Mouse (Mus musculus) hindbrain, embryonic 12.5 days (tissue): ENCODE results near the gene Mall. TPM values are rescaled to one million over a fixed set of nuclear protein-coding genes. Genes with fewer than 3 reads are reported as not detected.

Source experiments
- ATAC-seq: fragments of 200-750 bp; cut with Nextera tagmentation; 2 replicates; pipeline ENCODE4 v1.8.0; 2017; ENCODE audit warnings: moderate TSS enrichment; ENCODE audit not compliant: low FRiP score
- H3K27ac ChIP-seq: fragments of 300-500 bp; sonication (generic); 2 replicates; pipeline ENCODE4 v1.5.1; 2016; ENCODE audit warnings: mild to moderate bottlenecking
- H3K27me3 ChIP-seq: fragments of 300-500 bp; sonication (generic); 2 replicates; pipeline ENCODE4 v1.6.1; 2016; ENCODE audit warnings: mild to moderate bottlenecking
- H3K36me3 ChIP-seq: fragments of 300-500 bp; sonication (generic); 2 replicates; pipeline ENCODE4 v1.6.1; 2016; ENCODE audit warnings: mild to moderate bottlenecking
- H3K4me1 ChIP-seq: fragments of 300-500 bp; sonication (generic); 2 replicates; pipeline ENCODE4 v1.6.1; 2016
- H3K4me2 ChIP-seq: fragments of 300-500 bp; sonication (generic); replicated peaks from 2 replicates; pipeline ENCODE4 v1.6.1; 2016; ENCODE audit warnings: mild to moderate bottlenecking
- H3K4me3 ChIP-seq: fragments of 300-500 bp; sonication (generic); 2 replicates; pipeline ENCODE4 v1.5.1; 2016; ENCODE audit warnings: mild to moderate bottlenecking
- H3K9ac ChIP-seq: fragments of 300-500 bp; sonication (generic); 2 replicates; pipeline ENCODE4 v1.6.1; 2016; ENCODE audit warnings: mild to moderate bottlenecking, moderate library complexity
- H3K9me3 ChIP-seq: fragments of 300-500 bp; sonication (generic); replicated peaks from 2 replicates; pipeline ENCODE4 v1.6.1; 2016; ENCODE audit warnings: mild to moderate bottlenecking
- WGBS: fragments of 180-500 bp; shearing (Covaris S2); methylation state at CpG from one replicate; pipeline ENCODE4 v1.1.7; 2016; 5-methylcytosine and 5-hydroxymethylcytosine counted together
- polyA plus RNA-seq: library from polyadenylated mRNA; unstranded; fragments of >200 nt; fragmentation: Nextera tagmentation; extraction: Ambion mirVana; gene quantifications from 2 replicates; pipeline ENCODE4 v1.2.1, GENCODE M21; 2016

Gene Mall
- 1.1 and 1.5 TPM in 2 replicates for polyA plus RNA-seq

GRCm38 (mm10) chr2:127729671-127730070 is at the start of gene Mall:
Gene Mall, minus strand, starts transcription at chr2:127729932.
- Histone ChIP-seq H3K27ac (no peak within 1 kb of the TSS), H3K36me3 (no peaks in the 10 kb centered on the region), H3K4me1 (peaks cover 8% of the 10 kb centered on the region), H3K27me3 (peaks cover 22% of the 10 kb centered on the region), H3K4me3 (peak within 1 kb of the TSS; percentile 12; the same call in 1 of the 2 replicates), H3K4me2 (peak within 1 kb of the TSS; percentile 42), H3K9me3 (no peaks in the 10 kb centered on the region), H3K9ac (peak within 1 kb of the TSS; percentile 19; the same call in 1 of the 2 replicates)
- WGBS = 2% methylated on average over 24 of the region's 26 CpGs
- ATAC-seq = no peak

- H3K4me2 ChIP-seq = no peak overlapping the region
- H3K4me3 ChIP-seq = no peak overlapping the region
- ATAC-seq = no peak
- H3K4me1 ChIP-seq = no peaks in the 10 kb centered on the region
- peaks cover 22% of the 10 kb centered on the region for H3K36me3 ChIP-seq
- no peaks in the 10 kb centered on the region for H3K27me3 ChIP-seq
- no peak overlapping the region for H3K9ac ChIP-seq
- WGBS = 90% methylated on average over 5 of the region's 5 CpGs
- H3K9me3 ChIP-seq = no peaks in the 10 kb centered on the region
- H3K27ac ChIP-seq = no peak overlapping the region
Measured at GRCm38 (mm10) chr2:127778451-127778850, 48.7 kb upstream of the Mall start.

GRCm38 (mm10) chr2:127775013-127775412 is 45.3 kb upstream of the Mall start:
- no peaks in the 10 kb centered on the region for H3K9me3 ChIP-seq
- H3K4me1 ChIP-seq = no peaks in the 10 kb centered on the region
- no peaks in the 10 kb centered on the region for H3K27me3 ChIP-seq
- H3K4me3 ChIP-seq = no peak overlapping the region
- 79% methylated on average over 3 of the region's 3 CpGs for WGBS
- no peak overlapping the region for H3K27ac ChIP-seq
- no peak overlapping the region for H3K9ac ChIP-seq
- H3K36me3 ChIP-seq = peaks cover 32% of the 10 kb centered on the region
- no peak overlapping the region for H3K4me2 ChIP-seq
- no peak for ATAC-seq

GRCm38 (mm10) chr2:127774578-127774941 is 44.8 kb upstream of the Mall start:
- Histone ChIP-seq H3K4me2 (no peak overlapping the region), H3K9me3 (no peaks in the 10 kb centered on the region), H3K4me1 (no peaks in the 10 kb centered on the region), H3K4me3 (no peak overlapping the region), H3K27me3 (no peaks in the 10 kb centered on the region), H3K27ac (no peak overlapping the region), H3K36me3 (peaks cover 34% of the 10 kb centered on the region), H3K9ac (no peak overlapping the region)
- 33% methylated on average over 1 of the region's 1 CpGs for WGBS
- 0 out of 2 replicates have a peak, but pooled peaks have one; percentile 29 for ATAC-seq

- Histone ChIP-seq H3K27ac (peak overlapping the region; percentile 52; the same call in 1 of the 2 replicates), H3K36me3 (peaks cover 34% of the 10 kb centered on the region), H3K4me2 (no peak overlapping the region), H3K9me3 (no peaks in the 10 kb centered on the region), H3K4me3 (no peak overlapping the region), H3K27me3 (no peaks in the 10 kb centered on the region), H3K9ac (no peak overlapping the region), H3K4me1 (no peaks in the 10 kb centered on the region)
- peak; percentile 40; the same call in 1 of the 2 replicates for ATAC-seq
- 59% methylated on average over 15 of the region's 15 CpGs for WGBS
Measured at GRCm38 (mm10) chr2:127773938-127774577, 44.3 kb upstream of the Mall start.

- no peaks in the 10 kb centered on the region for H3K9me3 ChIP-seq
- ATAC-seq = no peak
- H3K27me3 ChIP-seq = no peaks in the 10 kb centered on the region
- peaks cover 54% of the 10 kb centered on the region for H3K36me3 ChIP-seq
- H3K27ac ChIP-seq = no peak overlapping the region
- H3K4me3 ChIP-seq = no peak overlapping the region
- no peak overlapping the region for H3K9ac ChIP-seq
- peaks cover 4% of the 10 kb centered on the region; the same call in 1 of the 2 replicates for H3K4me1 ChIP-seq
- WGBS = 90% methylated on average over 5 of the region's 5 CpGs
- H3K4me2 ChIP-seq = no peak overlapping the region
Measured at GRCm38 (mm10) chr2:127761587-127761986, 31.9 kb upstream of the Mall start.

- H3K9me3 ChIP-seq = no peaks in the 10 kb centered on the region
- no peak overlapping the region for H3K9ac ChIP-seq
- H3K36me3 ChIP-seq = peaks cover 50% of the 10 kb centered on the region
- no peak overlapping the region for H3K27ac ChIP-seq
- no peak overlapping the region for H3K4me2 ChIP-seq
- WGBS = 76% methylated on average over 10 of the region's 10 CpGs
- no peak overlapping the region for H3K4me3 ChIP-seq
- H3K27me3 ChIP-seq = no peaks in the 10 kb centered on the region
- peaks cover 4% of the 10 kb centered on the region; the same call in 1 of the 2 replicates for H3K4me1 ChIP-seq
- no peak for ATAC-seq
Measured at GRCm38 (mm10) chr2:127760429-127761000, 30.8 kb upstream of the Mall start.

- no peak for ATAC-seq
- Histone ChIP-seq H3K4me2 (no peak overlapping the region), H3K36me3 (peaks cover 49% of the 10 kb centered on the region), H3K4me1 (peaks cover 4% of the 10 kb centered on the region; the same call in 1 of the 2 replicates), H3K4me3 (no peak overlapping the region), H3K27me3 (no peaks in the 10 kb centered on the region), H3K9me3 (no peaks in the 10 kb centered on the region), H3K9ac (no peak overlapping the region), H3K27ac (no peak overlapping the region)
- 92% methylated on average over 6 of the region's 6 CpGs for WGBS
Measured at GRCm38 (mm10) chr2:127760014-127760413, 30.3 kb upstream of the Mall start.

- Histone ChIP-seq H3K27me3 (no peaks in the 10 kb centered on the region), H3K4me2 (no peak overlapping the region), H3K36me3 (peaks cover 43% of the 10 kb centered on the region), H3K4me1 (peaks cover 4% of the 10 kb centered on the region; the same call in 1 of the 2 replicates), H3K9ac (no peak overlapping the region), H3K9me3 (no peaks in the 10 kb centered on the region), H3K27ac (no peak overlapping the region), H3K4me3 (no peak overlapping the region)
- ATAC-seq = no peak
- WGBS = 90% methylated on average over 5 of the region's 5 CpGs
Measured at GRCm38 (mm10) chr2:127759157-127759880, 29.6 kb upstream of the Mall start.

GRCm38 (mm10) chr2:127757171-127757570 is 27.4 kb upstream of the Mall start:
- Histone ChIP-seq H3K4me1 (peaks cover 4% of the 10 kb centered on the region; the same call in 1 of the 2 replicates), H3K4me2 (no peak overlapping the region; the same call in 1 of the 2 replicates), H3K36me3 (peaks cover 31% of the 10 kb centered on the region), H3K4me3 (no peak overlapping the region), H3K9ac (0 out of 2 replicates have a peak overlapping the region, but pooled peaks have one; percentile 23), H3K27ac (peak overlapping the region; percentile 40), H3K27me3 (no peaks in the 10 kb centered on the region), H3K9me3 (no peaks in the 10 kb centered on the region)
- ATAC-seq = peak; percentile 67; the same call in 1 of the 2 replicates
- WGBS = 40% methylated on average over 8 of the region's 8 CpGs

- H3K36me3 ChIP-seq = peaks cover 4% of the 10 kb centered on the region; the same call in 1 of the 2 replicates
- no peak overlapping the region for H3K4me2 ChIP-seq
- no peaks in the 10 kb centered on the region for H3K27me3 ChIP-seq
- WGBS = 94% methylated on average over 4 of the region's 4 CpGs
- no peak for ATAC-seq
- no peak overlapping the region for H3K4me3 ChIP-seq
- H3K4me1 ChIP-seq = peaks cover 4% of the 10 kb centered on the region; the same call in 1 of the 2 replicates
- H3K9me3 ChIP-seq = no peaks in the 10 kb centered on the region
- no peak overlapping the region for H3K27ac ChIP-seq
- no peak overlapping the region for H3K9ac ChIP-seq
Measured at GRCm38 (mm10) chr2:127754113-127754512, 24.4 kb upstream of the Mall start.
